Mouse (Mus musculus): ENCODE results near the gene Cracr2b. TPM values are rescaled to one million over a fixed set of nuclear protein-coding genes. Genes with fewer than 3 reads are reported as not detected.

Cracr2b gene
- polyA plus RNA-seq, 1 experiment = 57.1 TPM

DNA sequence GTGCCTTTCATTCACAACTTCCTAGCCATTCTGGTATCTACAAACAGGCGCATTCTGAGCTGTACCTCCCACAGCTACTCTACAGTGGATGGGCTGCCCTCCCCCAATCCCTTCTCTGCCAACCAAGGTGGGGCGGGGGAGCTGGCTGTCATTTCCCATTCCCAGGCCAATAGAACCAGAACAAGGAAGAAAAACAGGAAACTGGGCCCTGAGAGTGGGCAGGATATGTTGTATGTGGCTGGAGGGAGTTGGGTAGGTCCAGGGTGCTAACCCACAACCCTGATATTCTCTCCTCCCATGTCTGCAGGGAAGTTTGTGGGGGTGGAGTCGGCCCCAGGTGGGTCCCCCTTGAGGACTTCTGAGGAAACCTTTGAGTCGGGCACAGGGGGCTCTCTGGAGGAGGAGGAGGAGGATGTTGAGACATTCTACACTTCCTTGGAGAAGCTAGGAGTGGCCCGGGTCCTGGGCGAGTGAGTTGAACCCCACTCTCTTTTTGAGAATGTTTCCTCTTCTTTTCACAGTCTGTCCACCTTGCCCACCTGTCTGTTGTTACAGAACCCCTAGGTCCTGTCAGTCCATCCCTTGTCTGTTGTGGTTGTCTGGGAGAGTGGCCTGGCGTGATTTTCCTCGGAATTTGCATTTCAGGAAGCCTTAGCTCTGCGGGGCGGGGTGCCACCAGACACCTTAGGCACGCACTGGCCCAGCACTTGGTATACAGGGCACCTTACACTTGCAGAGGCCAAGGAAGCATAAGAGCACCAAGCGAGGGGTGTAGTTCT lies 3.1 kb downstream of the Cracr2b start:
- Histone ChIP-seq H3K27me3 (ENCODE audit: control insufficient read depth, insufficient read depth, low read length) (no peaks in the 10 kb centered on the region), H3K27ac (ENCODE audit: insufficient read depth, low read depth, low read length) (peak overlapping the region; percentile 29; the same call in 1 of the 2 replicates), H3K4me3 (ENCODE audit: low read depth, low read length) (peak overlapping the region; percentile 37), H3K4me1 (ENCODE audit: control insufficient read depth, insufficient read depth, insufficient read length, low read length) (peaks cover 41% of the 10 kb centered on the region), H3K36me3 (ENCODE audit: control insufficient read depth, insufficient read depth, low read length) (peaks cover 11% of the 10 kb centered on the region)
- WGBS = 69% methylated on average over 12 of the region's 12 CpGs
- no peak for TF ChIP-seq POLR2A (IDR thresholded peaks at IDR 0.05; ENCODE audit: low read depth, low read length)
- no peak for TF ChIP-seq CTCF (IDR thresholded peaks at IDR 0.05; ENCODE audit: extremely low read depth, insufficient read length, insufficient replicate concordance, low read depth, low read length)

GRCm38 (mm10) chr7:141464603-141465201 lies 3.8 kb downstream of the Cracr2b start:
- H3K4me1 ChIP-seq (ENCODE audit: control insufficient read depth, insufficient read depth, insufficient read length, low read length) = peaks cover 46% of the 10 kb centered on the region
- H3K36me3 ChIP-seq (ENCODE audit: control insufficient read depth, insufficient read depth, low read length) = peaks cover 5% of the 10 kb centered on the region
- peak overlapping the region; percentile 37 for H3K4me3 ChIP-seq (ENCODE audit: low read depth, low read length)
- TF ChIP-seq CTCF (IDR thresholded peaks at IDR 0.05; ENCODE audit: extremely low read depth, insufficient read length, insufficient replicate concordance, low read depth, low read length) = no peak
- no peak for TF ChIP-seq POLR2A (IDR thresholded peaks at IDR 0.05; ENCODE audit: low read depth, low read length)
- no peaks in the 10 kb centered on the region for H3K27me3 ChIP-seq (ENCODE audit: control insufficient read depth, insufficient read depth, low read length)
- H3K27ac ChIP-seq (ENCODE audit: insufficient read depth, low read depth, low read length) = 0 out of 2 replicates have a peak overlapping the region, but pooled peaks have one; percentile 29
- 47% methylated on average over 38 of the region's 38 CpGs for WGBS

GRCm38 (mm10) chr7:141465388-141466044 lies 4.6 kb downstream of the Cracr2b start:
- WGBS = 65% methylated on average over 10 of the region's 10 CpGs
- Histone ChIP-seq H3K36me3 (ENCODE audit: control insufficient read depth, insufficient read depth, low read length) (peaks cover 10% of the 10 kb centered on the region), H3K4me1 (ENCODE audit: control insufficient read depth, insufficient read depth, insufficient read length, low read length) (peaks cover 44% of the 10 kb centered on the region), H3K27ac (ENCODE audit: insufficient read depth, low read depth, low read length) (peak overlapping the region; percentile 4; the same call in 1 of the 2 replicates), H3K4me3 (ENCODE audit: low read depth, low read length) (no peak overlapping the region; the same call in 1 of the 2 replicates), H3K27me3 (ENCODE audit: control insufficient read depth, insufficient read depth, low read length) (no peaks in the 10 kb centered on the region)
- TF ChIP-seq CTCF (IDR thresholded peaks at IDR 0.05; ENCODE audit: extremely low read depth, insufficient read length, insufficient replicate concordance, low read depth, low read length) (no peak), POLR2A (IDR thresholded peaks at IDR 0.05; ENCODE audit: low read depth, low read length) (no peak)

DNA sequence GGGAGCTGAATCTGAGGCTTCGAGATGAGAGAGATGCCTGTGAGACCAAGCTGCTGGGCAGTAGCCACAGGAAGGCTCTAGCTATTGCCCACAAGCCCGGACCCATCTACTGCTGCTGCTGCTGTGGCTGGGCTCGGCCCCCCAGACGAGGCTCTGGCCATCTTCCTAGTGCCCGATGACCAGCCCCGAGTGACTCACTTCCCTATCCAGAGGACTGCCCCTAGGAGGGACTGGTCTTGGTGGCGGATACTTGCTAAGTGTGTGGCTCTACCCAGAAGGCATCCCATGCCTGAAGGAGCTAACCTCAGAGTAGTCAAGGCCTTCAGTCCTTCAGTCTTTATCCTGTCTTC lies 5.1 kb downstream of the Cracr2b start:
- TF ChIP-seq CTCF (IDR thresholded peaks at IDR 0.05; ENCODE audit: extremely low read depth, insufficient read length, insufficient replicate concordance, low read depth, low read length) (no peak), POLR2A (IDR thresholded peaks at IDR 0.05; ENCODE audit: low read depth, low read length) (no peak)
- Histone ChIP-seq H3K4me3 (ENCODE audit: low read depth, low read length) (no peak overlapping the region), H3K27ac (ENCODE audit: insufficient read depth, low read depth, low read length) (peak overlapping the region; percentile 4; the same call in 1 of the 2 replicates), H3K27me3 (ENCODE audit: control insufficient read depth, insufficient read depth, low read length) (no peaks in the 10 kb centered on the region), H3K36me3 (ENCODE audit: control insufficient read depth, insufficient read depth, low read length) (peaks cover 15% of the 10 kb centered on the region), H3K4me1 (ENCODE audit: control insufficient read depth, insufficient read depth, insufficient read length, low read length) (peaks cover 40% of the 10 kb centered on the region)
- 76% methylated on average over 7 of the region's 7 CpGs for WGBS

- Histone ChIP-seq H3K4me3 (ENCODE audit: low read depth, low read length) (peak overlapping the region; percentile 76), H3K4me1 (ENCODE audit: control insufficient read depth, insufficient read depth, insufficient read length, low read length) (peaks cover 39% of the 10 kb centered on the region), H3K27me3 (ENCODE audit: control insufficient read depth, insufficient read depth, low read length) (no peaks in the 10 kb centered on the region), H3K27ac (ENCODE audit: insufficient read depth, low read depth, low read length) (peak overlapping the region; percentile 26; the same call in 1 of the 2 replicates), H3K36me3 (ENCODE audit: control insufficient read depth, insufficient read depth, low read length) (peaks cover 21% of the 10 kb centered on the region)
- WGBS = 66% methylated on average over 10 of the region's 10 CpGs
- TF ChIP-seq CTCF (IDR thresholded peaks at IDR 0.05; ENCODE audit: extremely low read depth, insufficient read length, insufficient replicate concordance, low read depth, low read length) (no peak), POLR2A (IDR thresholded peaks at IDR 0.05; ENCODE audit: low read depth, low read length) (no peak)
Observed at GRCm38 (mm10) chr7:141466607-141467148, 5.8 kb downstream of the Cracr2b start.

- Histone ChIP-seq H3K27ac (ENCODE audit: insufficient read depth, low read depth, low read length) (peak within 1 kb of the TSS; percentile 87), H3K27me3 (ENCODE audit: control insufficient read depth, insufficient read depth, low read length) (no peaks in the 10 kb centered on the region), H3K36me3 (ENCODE audit: control insufficient read depth, insufficient read depth, low read length) (peaks cover 24% of the 10 kb centered on the region), H3K4me3 (ENCODE audit: low read depth, low read length) (peak within 1 kb of the TSS; percentile 76), H3K4me1 (ENCODE audit: control insufficient read depth, insufficient read depth, insufficient read length, low read length) (peaks cover 34% of the 10 kb centered on the region)
- TF ChIP-seq POLR2A (IDR thresholded peaks at IDR 0.05; ENCODE audit: low read depth, low read length) (peak; percentile 78), CTCF (IDR thresholded peaks at IDR 0.05; ENCODE audit: extremely low read depth, insufficient read length, insufficient replicate concordance, low read depth, low read length) (no peak)
- WGBS = under 1% methylated on average over 52 of the region's 52 CpGs
Observed at GRCm38 (mm10) chr7:141467230-141468030, 6.5 kb downstream of the Cracr2b start, which contains the start of gene Cd151. Cd151 (plus strand) TSS chr7:141467392.

Data from small intestine, adult 2 months (tissue).